Mouse (Mus musculus) myocyte (in vitro differentiated cells): Measurements from ENCODE around the gene Gm4969. TPM values are rescaled to one million over a fixed set of nuclear protein-coding genes. Genes with fewer than 3 reads are reported as not detected.
A peak's percentile ranks its signal among the peaks of the same experiment; 100 is the strongest.
"Not testable (repeated sequence)": the region's sequence is repeated elsewhere in the genome, so short reads cannot be mapped to it uniquely, and the experiment has no call there.

ENCODE experiments used
- H3K27me3 ChIP-seq: one replicate; pipeline ENCODE4 v1.6.1; 2011; ENCODE audit not compliant: control insufficient read depth, insufficient read depth, insufficient read length
- H3K36me3 ChIP-seq: one replicate; pipeline ENCODE4 v1.6.1; 2011; ENCODE audit not compliant: control insufficient read depth, insufficient read depth
- H3K4me2 ChIP-seq: one replicate; pipeline ENCODE4 v1.6.1; 2011; ENCODE audit warnings: low read depth, control low read depth
- H3K4me3 ChIP-seq: one replicate; pipeline ENCODE4 v1.5.1; 2011; ENCODE audit warnings: mild to moderate bottlenecking, control low read depth, moderate library complexity
- H3K79me2 ChIP-seq: one replicate; pipeline ENCODE4 v1.6.1; 2011; ENCODE audit not compliant: control insufficient read depth, insufficient read depth
- H3ac ChIP-seq: one replicate; pipeline ENCODE4 v1.6.1; 2011; ENCODE audit not compliant: control insufficient read depth, insufficient read length
- CEBPB ChIP-seq: IDR thresholded peaks from 2 replicates; pipeline ENCODE4 v1.6.1; 2011; ENCODE audit warnings: mild to moderate bottlenecking, moderate library complexity; ENCODE audit not compliant: poor library complexity, insufficient read depth, severe bottlenecking
- E2F4 ChIP-seq: IDR thresholded peaks from one replicate; pipeline ENCODE4 v1.6.1; 2011; ENCODE audit warnings: mild to moderate bottlenecking, control low read depth, moderate library complexity; ENCODE audit not compliant: insufficient read depth
- MAX ChIP-seq: IDR thresholded peaks from one replicate; pipeline ENCODE4 v1.6.1; 2011; ENCODE audit warnings: low read depth, mild to moderate bottlenecking, control low read depth
- MYOD1 ChIP-seq, 3 experiments: IDR thresholded peaks; one replicate each; pipeline ENCODE4 v1.6.1; 2011; ENCODE audit warnings: control low read depth in 2 of 3, low read depth in 2 of 3, mild to moderate bottlenecking in 2 of 3, moderate library complexity in 1 of 3; ENCODE audit not compliant: insufficient read length in 2 of 3, control insufficient read depth in 1 of 3
- MYOG ChIP-seq, 3 experiments: IDR thresholded peaks; one replicate each; pipeline ENCODE4 v1.6.1; 2011; ENCODE audit warnings: control low read depth in 2 of 3, low read depth in 2 of 3, mild to moderate bottlenecking in 2 of 3; ENCODE audit not compliant: insufficient read length in 2 of 3, control insufficient read depth in 1 of 3, insufficient read depth in 1 of 3
- POLR2A ChIP-seq: IDR thresholded peaks from one replicate; pipeline ENCODE4 v1.6.1; 2011; ENCODE audit warnings: low read depth, mild to moderate bottlenecking, control low read depth, moderate library complexity; ENCODE audit not compliant: insufficient read length
- POLR2AphosphoS2 ChIP-seq: IDR thresholded peaks from one replicate; pipeline ENCODE4 v1.6.1; 2011; ENCODE audit warnings: low read depth, control low read depth; ENCODE audit not compliant: insufficient read length
- REST ChIP-seq: IDR thresholded peaks from one replicate; pipeline ENCODE4 v1.6.1; 2011; ENCODE audit warnings: mild to moderate bottlenecking, control low read depth, moderate library complexity; ENCODE audit not compliant: insufficient read depth, insufficient read length
- SRF ChIP-seq: IDR thresholded peaks from one replicate; pipeline ENCODE4 v1.6.1; 2011; ENCODE audit warnings: low read depth; ENCODE audit not compliant: control insufficient read depth, insufficient read length
- TCF12 ChIP-seq: IDR thresholded peaks from one replicate; pipeline ENCODE4 v1.6.1; 2011; ENCODE audit warnings: mild to moderate bottlenecking, control low read depth; ENCODE audit not compliant: poor library complexity, insufficient read depth, severe bottlenecking
- TCF3 ChIP-seq: IDR thresholded peaks from one replicate; pipeline ENCODE4 v1.6.1; 2011; ENCODE audit warnings: low read depth, control low read depth; ENCODE audit not compliant: insufficient read length
- USF1 ChIP-seq: IDR thresholded peaks from one replicate; pipeline ENCODE4 v1.6.1; 2011; ENCODE audit warnings: low read depth, mild to moderate bottlenecking, control low read depth, moderate library complexity
- polyA plus RNA-seq: library from polyadenylated mRNA; unstranded; fragments of >200 nt; fragmentation: generic; extraction: Trizol; gene quantifications from one replicate; pipeline ENCODE4 v1.2.1, GENCODE M21; 2012; ENCODE audit warnings: missing spikeins

The Gm4969 gene
- polyA plus RNA-seq, 1 experiment, result not detected

DNA sequence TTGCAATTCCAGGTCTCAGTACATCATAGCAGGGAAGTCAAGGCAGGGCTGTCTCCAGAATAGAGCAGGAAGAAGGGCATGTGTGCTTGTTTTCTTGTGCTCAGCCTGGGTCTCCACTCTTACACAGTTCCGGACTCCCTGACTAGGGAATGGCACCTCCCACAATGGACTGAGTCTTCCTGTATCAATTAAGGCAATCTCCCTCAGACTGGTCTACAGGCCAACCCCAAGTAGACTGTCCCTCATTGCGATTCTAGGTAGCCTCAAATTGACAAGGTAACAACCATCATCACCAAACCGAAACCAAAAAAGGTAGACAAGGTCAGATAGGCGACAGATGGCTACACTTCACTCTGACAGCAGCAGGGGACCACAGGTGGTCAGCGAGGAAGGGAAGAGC lies 42.9 kb downstream of the Gm4969 start:
- Histone ChIP-seq H3ac (peak overlapping the region; percentile 62), H3K4me3 (peak overlapping the region; percentile 49), H3K79me2 (peaks cover 31% of the 10 kb centered on the region), H3K36me3 (no peaks in the 10 kb centered on the region), H3K27me3 (no peaks in the 10 kb centered on the region), H3K4me2 (peak overlapping the region; percentile 85)
- TF ChIP-seq MYOG (IDR thresholded peaks at IDR 0.05; ENCODE audit: control insufficient read depth in 1 of 3, insufficient read depth in 1 of 3, insufficient read length in 2 of 3, low read depth in 2 of 3) (no peak), SRF (no peak), TCF3 (no peak), TCF12 (no peak), POLR2AphosphoS2 (no peak), REST (no peak), CEBPB (no peak), USF1 (no peak), MYOD1 (IDR thresholded peaks at IDR 0.05; ENCODE audit: control insufficient read depth in 1 of 3, insufficient read length in 2 of 3, low read depth in 2 of 3) (no peak), E2F4 (no peak), POLR2A (no peak), MAX (no peak)

DNA sequence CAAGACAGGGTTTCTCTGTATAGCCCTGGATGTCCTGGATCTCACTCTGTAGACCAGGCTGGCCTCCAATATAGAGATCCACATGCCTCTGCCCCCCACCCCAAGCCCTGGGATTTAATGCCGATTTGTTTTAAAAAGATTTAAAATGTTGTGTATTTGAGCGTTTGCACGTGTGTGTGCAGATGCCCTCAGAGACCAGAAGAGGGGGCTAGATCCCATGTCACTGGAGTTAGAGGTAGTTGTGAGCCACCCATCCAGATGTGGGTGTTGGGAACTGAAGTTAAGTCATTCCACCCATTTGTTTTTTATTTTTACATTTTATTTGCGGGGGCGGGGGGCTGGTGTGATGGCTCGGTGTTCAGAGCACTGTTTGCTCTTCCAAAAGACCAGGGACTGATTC lies 43.7 kb downstream of the Gm4969 start:
- TF ChIP-seq E2F4, result no peak
- no peak for TF ChIP-seq MYOD1 (IDR thresholded peaks at IDR 0.05; ENCODE audit: control insufficient read depth in 1 of 3, insufficient read length in 2 of 3, low read depth in 2 of 3)
- no peak for TF ChIP-seq MYOG (IDR thresholded peaks at IDR 0.05; ENCODE audit: control insufficient read depth in 1 of 3, insufficient read depth in 1 of 3, insufficient read length in 2 of 3, low read depth in 2 of 3)
- no peak for TF ChIP-seq TCF3
- TF ChIP-seq MAX, result no peak
- TF ChIP-seq REST, result no peak
- Histone ChIP-seq H3K4me3 (no peak overlapping the region), H3K36me3 (no peaks in the 10 kb centered on the region), H3K4me2 (no peak overlapping the region), H3ac (no peak overlapping the region), H3K79me2 (peaks cover 31% of the 10 kb centered on the region), H3K27me3 (no peaks in the 10 kb centered on the region)

DNA sequence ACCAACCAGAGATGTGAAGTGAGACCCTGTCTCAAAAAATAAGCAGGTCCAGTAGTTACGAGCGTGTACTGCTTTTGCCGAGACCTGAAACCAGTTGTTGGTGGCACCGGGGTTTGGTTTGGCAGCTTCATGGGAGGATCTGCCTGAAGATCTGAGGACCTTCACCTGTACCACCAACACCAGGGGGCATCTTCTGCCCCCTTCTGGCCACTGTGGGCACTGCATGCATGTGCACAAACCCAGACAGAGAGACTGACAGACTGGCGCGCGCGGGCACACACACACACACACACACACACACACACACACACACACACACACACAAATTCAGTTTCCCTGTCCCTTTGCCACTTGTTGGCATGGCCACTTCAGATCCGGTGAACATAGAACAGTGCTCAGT lies 44.7 kb downstream of the Gm4969 start:
- TF ChIP-seq TCF12, result no peak
- no peak for TF ChIP-seq MYOG (IDR thresholded peaks at IDR 0.05; ENCODE audit: control insufficient read depth in 1 of 3, insufficient read depth in 1 of 3, insufficient read length in 2 of 3, low read depth in 2 of 3)
- TF ChIP-seq POLR2AphosphoS2, result no peak
- no peak for TF ChIP-seq E2F4
- no peak for TF ChIP-seq CEBPB
- no peak for TF ChIP-seq SRF
- TF ChIP-seq REST, result no peak
- TF ChIP-seq POLR2A, result no peak
- no peak for TF ChIP-seq MYOD1 (IDR thresholded peaks at IDR 0.05; ENCODE audit: control insufficient read depth in 1 of 3, insufficient read length in 2 of 3, low read depth in 2 of 3)
- TF ChIP-seq MAX, result no peak
- TF ChIP-seq USF1, result no peak
- TF ChIP-seq TCF3, result no peak
- Histone ChIP-seq H3K36me3 (no peaks in the 10 kb centered on the region), H3K4me3 (no peak overlapping the region), H3K27me3 (no peaks in the 10 kb centered on the region), H3K4me2 (no peak overlapping the region), H3K79me2 (peaks cover 26% of the 10 kb centered on the region), H3ac (no peak overlapping the region)

DNA sequence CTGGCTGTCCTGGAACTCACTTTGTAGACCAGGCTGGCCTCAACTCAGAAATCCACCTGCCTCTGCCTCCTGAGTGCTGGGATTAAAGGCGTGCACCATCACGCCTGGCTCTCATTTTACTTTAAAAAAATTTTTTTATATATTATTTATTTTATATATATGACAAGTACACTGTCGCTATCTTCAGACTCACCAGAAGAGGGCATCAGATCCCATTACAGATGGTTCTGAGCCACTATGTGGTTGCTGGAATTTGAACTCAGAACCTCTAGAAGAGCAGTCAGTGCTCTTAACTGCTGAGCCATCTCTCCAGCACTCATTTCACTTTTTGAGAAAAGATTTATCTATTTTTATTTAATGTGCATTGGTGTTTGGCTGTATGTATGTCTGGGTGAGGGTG lies 47.1 kb downstream of the Gm4969 start:
- H3K4me2 ChIP-seq, H3K36me3 ChIP-seq, H3K27me3 ChIP-seq: not testable (repeated sequence)

DNA sequence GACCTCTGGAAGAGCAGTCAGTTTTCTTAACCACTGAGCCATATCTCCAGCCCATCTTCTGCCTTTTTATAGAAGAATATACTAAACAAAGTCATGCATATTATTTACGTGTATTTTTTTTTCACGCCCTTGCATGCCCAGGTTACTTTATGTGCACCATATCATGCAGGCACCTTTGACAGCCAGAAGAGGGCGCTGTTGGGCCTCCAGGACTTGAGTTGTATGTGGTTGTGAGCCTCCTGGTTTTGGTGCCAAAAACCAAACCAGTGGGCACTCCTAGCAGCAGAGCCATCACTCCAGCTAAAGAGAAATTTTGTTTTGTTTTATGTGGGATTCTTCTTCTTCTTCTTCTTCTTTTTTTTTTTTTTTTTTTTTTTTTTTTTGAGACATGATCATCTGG lies 48.7 kb downstream of the Gm4969 start:
- H3K79me2 ChIP-seq, result no peaks in the 10 kb centered on the region
- no peak for TF ChIP-seq MYOD1 (IDR thresholded peaks at IDR 0.05; ENCODE audit: control insufficient read depth in 1 of 3, insufficient read length in 2 of 3, low read depth in 2 of 3)
- TF ChIP-seq E2F4, result no peak
- no peak for TF ChIP-seq TCF3
- no peak for TF ChIP-seq MYOG (IDR thresholded peaks at IDR 0.05; ENCODE audit: control insufficient read depth in 1 of 3, insufficient read depth in 1 of 3, insufficient read length in 2 of 3, low read depth in 2 of 3)
- TF ChIP-seq SRF, result no peak
- no peak for TF ChIP-seq USF1
- TF ChIP-seq TCF12, result no peak
- TF ChIP-seq MAX, result no peak
- no peak for TF ChIP-seq POLR2A
- TF ChIP-seq REST, result no peak
- no peak for TF ChIP-seq POLR2AphosphoS2
- no peak for TF ChIP-seq CEBPB

More for the DNA sequence above, 47.1 kb downstream of the Gm4969 start:
- not testable (repeated sequence) for H3K4me3 ChIP-seq, H3K79me2 ChIP-seq, H3ac ChIP-seq

More for the DNA sequence above, 48.7 kb downstream of the Gm4969 start:
- Histone ChIP-seq H3K4me2 (no peak overlapping the region), H3K27me3 (peaks cover 16% of the 10 kb centered on the region), H3K4me3 (no peak overlapping the region), H3ac (no peak overlapping the region), H3K36me3 (no peaks in the 10 kb centered on the region)
